Mouse (Mus musculus) erythroblast, adult 5-6 weeks (primary cell): ENCODE data around the gene Selplg. TPM values are rescaled to one million over a fixed set of nuclear protein-coding genes. Genes with fewer than 3 reads are reported as not detected.

Source experiments
- ATAC-seq: replicated peaks from 2 replicates; pipeline ENCODE4 v1.8.0; 2016; ENCODE audit warnings: moderate number of reproducible peaks, mild to moderate bottlenecking, moderate TSS enrichment, inconsistent platforms; ENCODE audit not compliant: poor library complexity, low FRiP score, severe bottlenecking
- total RNA-seq, 2 experiments: library from RNA; stranded (forward) in 1 of 2; stranded (reverse) in 1 of 2; fragments of 150-400 nt in 1 of 2; fragments of 200-764, 138-1000 nt in 1 of 2; gene quantifications; 2 replicates each; pipeline versions ENCODE4 v1.2.3 to v1.2.4; 2015 to 2017; ENCODE audit warnings: low replicate concordance in 2 of 2

Selplg gene
- total RNA-seq, 2 experiments from 2014 or later, result 34.8 to 85.1 TPM

DNA sequence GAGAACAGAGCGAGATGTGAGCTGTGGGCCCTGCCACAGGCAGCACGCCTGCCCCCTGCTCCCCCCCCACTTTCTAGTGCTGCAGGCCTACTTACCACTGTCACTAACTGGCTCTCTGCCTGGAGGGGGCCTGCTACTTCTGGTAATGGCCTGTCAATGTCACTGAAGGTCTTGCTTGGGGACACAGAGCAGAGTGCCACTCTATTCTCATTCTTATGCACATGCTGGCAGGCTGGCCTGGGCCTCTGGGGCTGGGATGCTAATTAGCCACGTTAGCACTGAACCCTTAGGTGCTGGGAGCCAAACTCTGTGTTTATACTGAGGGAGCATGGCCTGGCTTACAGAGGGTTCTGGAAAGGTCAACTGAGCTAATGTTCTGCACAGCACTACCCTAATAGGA lies 23.3 kb upstream of the Selplg start:
- ATAC-seq, result no peak

DNA sequence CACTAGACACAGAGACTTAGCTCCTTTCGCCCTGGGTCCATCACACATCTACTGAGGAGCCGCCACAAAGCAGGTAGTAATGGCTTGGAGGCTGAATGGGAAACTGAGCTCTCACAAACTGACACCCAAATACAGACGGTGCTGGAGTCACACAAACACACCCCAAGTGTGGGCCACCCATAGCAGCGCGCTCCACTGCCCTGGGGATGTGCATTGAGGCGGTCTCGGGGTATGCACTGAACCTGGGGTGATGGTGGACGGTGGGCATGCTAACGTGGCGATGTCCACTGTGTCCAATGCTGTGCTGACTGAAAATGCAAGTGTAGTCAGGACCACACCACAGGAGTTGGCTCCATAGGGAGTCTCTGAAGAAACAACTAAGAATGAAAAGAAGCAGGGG lies 22.7 kb upstream of the Selplg start:
- ATAC-seq, result no peak

DNA sequence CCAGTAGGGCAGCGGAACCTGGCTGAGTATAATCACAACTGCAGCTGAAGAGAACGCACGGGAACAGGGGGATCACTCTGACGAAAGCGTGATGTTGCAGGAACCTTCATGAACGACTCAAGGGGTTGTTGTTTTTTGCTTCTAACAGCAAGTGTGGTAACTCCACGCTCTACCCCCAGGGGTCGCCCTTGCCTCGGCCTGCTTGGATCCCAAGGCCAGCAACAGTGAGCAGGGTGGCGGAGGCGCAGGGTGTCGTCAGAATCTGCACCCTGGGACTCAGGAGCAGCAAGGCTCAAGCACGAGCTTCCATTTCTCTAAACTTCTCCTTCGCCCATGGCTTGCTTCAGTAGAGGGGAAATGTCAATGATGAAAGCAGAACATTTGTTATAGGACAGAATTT lies 22.1 kb upstream of the Selplg start:
- ATAC-seq, result peak; percentile 82

DNA sequence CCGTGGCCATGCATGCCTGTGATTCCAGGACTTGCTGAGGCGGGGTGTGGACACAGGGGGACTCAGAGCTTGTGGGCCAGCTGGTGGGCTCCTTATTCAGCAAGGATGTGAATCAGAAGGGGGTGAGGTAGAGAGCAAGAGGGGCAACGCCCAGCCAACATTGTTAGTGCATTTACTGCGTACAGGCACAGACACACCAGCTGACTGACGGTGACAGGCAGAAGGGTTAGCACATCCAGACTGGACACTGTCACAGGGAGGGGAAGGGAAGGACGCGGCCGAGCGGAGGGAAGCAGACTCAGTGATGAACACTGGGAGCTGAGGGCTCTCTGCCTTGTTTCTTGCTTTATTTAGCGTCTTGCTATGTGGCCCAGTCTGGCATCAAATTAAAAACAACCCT lies 21.1 kb upstream of the Selplg start:
- ATAC-seq, result no peak

DNA sequence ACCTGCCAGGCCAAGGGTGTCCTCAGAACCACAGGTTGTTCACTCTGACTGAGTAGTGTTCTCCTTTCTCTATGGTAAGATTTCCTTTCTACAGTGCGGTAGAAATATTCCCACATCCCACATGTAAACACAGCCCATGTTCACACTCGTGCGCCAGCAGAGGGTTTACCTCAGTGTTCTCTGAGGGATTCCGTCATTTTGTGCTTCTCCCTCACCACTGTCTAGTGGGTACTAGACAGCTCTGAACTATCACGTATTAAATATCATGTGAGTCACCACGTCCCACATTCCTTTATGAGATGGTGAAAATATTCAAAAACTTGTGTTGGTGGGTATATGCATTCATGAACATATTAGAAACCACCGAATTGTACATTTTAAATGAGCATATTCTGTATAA lies 20.0 kb upstream of the Selplg start:
- no peak for ATAC-seq

DNA sequence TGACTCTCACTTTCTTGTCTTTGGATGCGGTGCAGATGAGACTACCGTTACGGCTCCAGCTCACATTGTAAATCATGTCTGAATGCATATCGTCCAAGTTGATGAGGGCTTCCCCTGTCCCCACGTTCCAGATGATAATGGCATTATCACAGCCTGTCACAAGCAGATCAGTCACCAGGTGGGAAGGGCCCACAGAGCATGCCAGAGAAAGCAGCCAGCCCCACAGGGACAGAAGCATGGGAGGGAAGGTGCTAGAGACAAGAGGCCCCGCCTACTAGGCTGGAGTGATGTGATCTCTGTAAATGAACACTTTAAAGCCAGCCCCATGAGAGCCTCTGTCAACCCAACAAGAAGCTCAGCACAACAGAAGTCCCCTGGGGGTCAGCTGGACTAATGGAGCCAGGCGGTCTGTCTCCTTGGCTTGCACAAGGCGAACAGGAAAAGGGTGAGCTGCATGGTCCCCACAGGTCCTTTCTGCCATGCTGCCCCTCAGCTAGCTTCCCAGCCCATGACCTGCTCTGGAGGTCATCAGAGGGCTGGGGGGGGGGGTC lies 18.3 kb upstream of the Selplg start:
- no peak for ATAC-seq

DNA sequence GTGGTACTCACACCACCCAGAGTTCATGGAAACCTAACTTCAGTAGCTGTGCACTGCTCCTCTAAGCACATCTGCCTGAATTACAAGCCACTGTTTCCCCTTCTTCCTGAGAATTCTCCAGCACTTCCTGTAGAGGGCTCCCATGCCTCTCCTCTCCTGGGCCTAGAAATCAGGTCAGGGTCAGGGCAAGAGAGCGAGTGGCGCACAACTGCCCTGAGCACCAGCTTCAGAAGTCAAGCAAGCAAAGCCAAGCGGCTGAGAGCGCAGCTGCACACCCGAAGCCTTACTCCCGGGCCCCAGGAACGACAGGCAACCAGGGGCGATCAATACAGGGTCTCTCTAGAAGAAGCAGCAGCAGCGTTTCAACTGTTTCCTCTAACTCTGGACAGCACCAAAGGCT lies 15.2 kb upstream of the Selplg start:
- ATAC-seq, result no peak

DNA sequence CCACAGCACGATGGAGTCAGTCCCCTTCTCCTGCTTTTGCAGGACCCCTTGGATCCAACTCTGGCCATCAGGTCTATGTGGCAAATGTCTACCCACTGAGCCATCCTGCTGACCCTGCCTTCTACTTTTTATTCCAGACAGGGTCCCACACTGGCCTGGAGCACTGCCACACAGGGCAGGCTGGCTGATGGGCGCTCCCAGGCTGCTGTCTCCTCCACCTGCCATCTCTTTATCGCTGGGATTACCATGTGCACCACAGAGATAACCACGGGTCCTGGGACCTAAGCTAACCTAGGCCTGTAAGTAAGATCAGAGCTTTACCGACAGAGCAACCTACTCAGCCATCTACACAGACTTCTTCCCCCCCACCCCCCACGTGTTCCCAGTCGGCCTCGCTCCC lies 14.2 kb upstream of the Selplg start:
- peak; percentile 87 for ATAC-seq

DNA sequence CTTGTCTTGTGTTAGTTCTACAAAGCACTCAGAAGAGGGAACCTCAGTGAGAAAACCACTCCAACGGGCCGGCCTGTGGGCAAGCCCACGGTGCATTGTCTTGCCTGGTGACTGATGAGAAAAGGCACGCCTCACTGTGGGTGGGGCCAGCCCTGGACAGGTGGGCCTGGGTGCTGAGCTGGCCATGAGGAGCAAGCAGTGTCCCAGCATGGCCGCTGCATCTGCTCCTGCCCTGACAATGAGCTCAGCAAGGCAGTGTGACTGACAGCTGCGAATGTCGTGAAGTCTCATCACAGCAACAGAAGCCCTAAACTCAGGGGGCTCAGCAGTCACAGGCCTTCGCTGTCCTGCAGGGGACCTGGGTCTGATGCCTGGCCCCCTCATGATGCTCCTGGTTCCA lies 13.2 kb upstream of the Selplg start:
- no peak for ATAC-seq

DNA sequence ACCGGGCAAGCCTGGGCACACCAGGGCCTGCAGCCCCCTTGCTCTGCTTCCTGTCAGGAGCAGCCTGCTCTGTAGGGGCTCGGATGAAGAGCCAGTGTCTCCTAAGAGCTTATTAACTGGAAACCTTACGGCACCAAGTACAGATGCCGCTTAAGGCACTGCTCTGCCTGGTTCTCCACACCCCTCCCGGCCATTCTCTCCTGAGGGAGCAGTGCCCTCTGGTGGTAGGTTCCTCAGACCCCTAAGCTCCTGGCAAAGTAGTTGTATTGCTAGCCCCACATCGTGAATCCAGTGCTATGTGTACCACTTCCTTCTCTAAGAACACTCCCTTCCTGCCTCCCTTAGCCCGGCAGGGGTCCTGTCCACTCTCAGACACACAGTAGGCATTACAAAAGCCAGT lies 12.3 kb upstream of the Selplg start:
- ATAC-seq, result peak; percentile 45

DNA sequence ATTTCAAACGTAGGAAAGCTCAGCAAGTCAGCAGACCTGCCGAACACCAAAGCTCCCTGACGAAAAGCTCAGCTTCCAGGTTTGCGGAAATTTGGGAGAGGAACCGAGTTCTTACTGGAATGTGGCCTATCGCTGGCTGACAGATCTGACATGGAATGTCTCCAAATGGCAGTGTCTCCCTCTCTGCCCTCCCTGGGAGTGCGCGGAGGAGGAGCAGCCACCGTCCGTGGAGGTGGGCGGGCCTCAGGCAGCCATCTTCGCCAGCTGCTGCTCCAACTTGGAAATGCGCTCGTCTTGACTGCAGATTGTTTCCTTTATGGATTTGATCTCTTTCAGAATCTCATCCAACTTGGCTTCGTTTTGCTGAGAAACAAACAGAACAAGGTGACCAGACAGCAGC lies 11.7 kb upstream of the Selplg start:
- no peak for ATAC-seq

DNA sequence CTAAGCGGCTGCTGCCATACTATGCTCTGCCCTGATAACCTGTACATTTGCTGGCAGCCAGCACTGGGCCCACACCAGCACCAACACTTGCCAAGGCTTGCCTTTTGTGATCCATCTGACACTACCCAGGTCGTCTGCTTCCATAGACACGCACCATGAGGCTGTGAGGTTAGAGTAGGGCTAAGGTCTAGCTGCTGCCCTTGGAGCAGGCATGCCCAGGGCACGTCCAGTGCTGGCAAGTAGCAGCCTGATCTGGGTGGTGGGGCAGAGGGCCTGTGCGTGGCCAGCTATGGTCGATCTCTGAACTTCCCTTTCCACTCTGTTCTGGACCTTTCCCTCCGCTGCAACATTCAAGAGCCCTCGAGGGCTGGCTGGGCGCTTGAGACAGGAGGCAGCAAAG lies 10.5 kb upstream of the Selplg start:
- ATAC-seq, result no peak

DNA sequence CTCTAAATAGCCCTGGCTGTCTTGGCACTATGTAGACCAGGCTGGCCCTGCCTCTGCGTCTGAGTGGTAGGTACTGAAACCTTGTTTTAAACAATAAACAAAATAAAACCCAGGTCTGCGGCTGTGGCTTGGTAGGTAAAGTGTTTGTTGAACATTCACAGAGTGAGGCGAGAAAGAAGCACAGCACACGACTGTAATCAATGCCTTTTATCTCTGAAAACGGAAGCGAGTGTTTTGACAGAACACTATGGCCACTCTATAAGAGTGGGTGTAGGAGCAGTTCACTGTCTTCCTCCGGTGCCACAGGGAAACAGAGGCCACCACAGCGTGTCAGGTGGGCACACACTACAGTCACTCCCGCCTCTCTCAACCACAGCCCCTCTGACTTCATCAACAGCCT lies 9.8 kb upstream of the Selplg start:
- no peak for ATAC-seq

DNA sequence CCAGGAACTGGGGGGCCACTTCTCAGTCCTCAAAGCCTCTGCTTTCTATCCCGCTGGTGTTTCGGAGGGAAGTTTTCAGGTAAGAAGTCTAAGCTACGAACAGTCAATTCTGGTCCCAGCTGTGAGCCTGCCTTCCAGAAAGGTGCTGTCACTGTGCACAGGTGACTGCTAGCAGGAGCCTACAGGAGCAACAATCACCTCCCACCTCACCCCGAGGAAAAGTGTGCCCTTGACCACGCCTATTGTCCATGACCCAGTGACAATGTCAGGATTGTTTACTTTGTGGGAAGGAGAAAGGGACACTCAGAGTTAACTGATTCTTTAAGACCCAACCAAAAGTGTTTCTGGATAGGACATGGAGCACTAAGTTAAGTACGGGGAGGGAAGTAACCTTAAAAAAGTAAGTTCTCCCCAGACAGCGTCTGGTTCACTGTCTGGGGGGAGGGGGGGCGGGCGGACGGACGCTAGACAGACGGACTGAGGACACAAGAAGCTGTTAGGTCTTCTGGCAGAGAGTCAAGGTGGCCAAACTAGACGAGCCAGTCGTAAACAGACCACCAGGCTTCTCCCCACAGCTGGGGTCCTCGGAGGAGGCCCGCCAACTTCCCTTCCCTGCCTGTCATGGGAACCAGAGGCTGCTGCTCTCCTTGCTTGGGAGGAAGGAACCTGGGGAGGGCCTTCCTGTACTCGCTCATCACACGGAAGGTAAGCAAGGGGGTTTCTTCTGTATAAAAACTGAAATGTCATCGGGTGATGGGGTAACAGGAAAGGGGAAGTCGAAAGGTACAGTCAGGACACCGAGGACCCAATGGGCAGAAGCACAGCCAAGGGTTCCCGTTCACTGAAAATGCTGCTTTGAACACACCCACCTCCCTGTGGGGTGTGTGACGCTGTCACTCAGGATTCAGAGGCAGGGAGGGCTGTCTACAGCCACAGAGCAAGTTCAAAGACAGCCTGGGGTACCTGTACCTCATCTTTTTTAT lies 9.1 kb upstream of the Selplg start:
- no peak for ATAC-seq

DNA sequence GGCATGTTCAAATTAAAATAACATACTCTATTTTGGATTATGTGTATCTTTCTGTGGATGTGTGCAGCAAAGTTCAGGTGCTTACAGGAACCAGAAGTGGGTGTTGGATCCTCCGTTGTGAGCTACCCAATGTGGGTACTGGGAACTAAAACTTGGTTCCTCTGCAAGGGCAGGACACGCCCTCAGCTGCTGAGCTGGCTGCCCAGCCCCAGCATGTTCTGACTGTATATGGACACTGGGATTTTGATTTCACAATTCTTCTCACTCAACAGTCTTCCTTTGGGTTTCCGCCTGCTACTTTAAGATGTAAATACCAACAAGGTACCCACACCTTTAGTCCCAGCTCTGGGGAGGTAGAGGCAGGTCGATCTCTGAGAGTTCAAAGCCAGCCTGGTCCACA lies 8.0 kb upstream of the Selplg start:
- no peak for ATAC-seq

DNA sequence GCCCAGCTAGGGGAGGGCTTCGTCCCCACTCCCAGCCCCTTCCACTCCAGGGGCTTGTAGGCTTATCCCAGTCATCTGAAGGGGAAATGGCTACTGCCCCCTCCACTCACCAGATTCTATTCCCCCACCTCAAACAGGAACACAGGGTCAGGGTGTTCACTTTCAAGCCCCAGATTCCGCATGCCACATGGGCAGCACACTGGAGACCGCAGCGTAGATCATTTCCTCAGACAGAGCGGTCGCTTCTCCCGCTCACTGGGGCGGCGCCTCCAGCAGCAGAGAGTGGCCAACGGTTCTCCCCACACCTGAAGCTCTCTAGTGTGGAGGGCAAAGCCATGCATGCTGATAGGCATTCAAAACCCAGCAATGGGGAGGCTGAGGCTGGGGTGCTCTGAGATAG lies 4.5 kb upstream of the Selplg start:
- no peak for ATAC-seq

DNA sequence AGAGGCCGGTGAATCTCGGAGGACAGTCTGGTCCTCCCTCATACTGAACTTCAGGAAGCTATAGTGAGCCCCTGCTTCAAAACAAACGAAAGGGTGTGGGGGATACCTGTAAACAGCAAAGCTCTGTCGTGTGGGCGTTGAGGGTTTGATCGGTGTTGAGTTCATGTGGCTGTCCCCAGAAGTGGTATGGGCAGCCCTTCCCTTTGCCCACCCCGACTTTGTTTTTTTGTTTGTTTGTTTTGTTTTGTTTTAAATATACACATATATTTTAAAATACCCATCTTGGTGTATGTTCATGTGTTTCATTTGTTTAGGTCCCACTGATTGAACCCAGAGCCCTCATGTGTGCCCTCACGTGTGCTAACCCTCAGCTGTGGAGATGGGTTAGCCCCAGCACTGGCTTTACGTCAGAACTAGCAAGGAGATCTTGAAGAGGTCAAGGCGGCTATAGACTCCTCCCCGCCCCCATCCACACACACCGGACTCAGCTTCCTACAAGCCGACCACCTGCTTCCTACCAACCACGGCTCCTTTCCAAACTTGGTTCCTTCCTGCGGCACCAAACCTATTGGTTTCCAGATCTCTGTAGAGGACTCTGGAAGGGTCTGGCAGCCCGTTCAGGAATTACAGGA lies 988 bp upstream of the Selplg start:
- ATAC-seq, result no peak

DNA sequence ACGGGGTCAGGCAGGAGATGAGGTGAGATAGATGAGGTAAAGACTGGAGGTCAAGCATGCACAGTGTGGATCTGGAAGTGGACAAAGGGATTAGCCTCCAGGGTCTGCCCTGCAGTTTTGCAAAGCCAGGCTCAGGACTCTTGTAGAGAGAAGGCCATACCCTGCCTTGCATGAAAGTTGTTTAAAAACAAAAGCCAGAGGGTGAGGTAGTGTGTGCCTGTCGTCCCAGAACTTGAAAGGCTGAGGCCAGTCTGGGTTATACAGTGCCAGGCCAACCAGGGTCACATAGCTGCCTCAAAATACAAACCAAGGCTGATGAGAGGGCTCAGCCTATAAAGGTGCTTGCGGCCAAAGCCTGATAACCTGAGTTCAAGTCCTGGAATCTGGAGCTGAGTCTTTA lies 703 bp downstream of the Selplg start:
- ATAC-seq, result no peak

DNA sequence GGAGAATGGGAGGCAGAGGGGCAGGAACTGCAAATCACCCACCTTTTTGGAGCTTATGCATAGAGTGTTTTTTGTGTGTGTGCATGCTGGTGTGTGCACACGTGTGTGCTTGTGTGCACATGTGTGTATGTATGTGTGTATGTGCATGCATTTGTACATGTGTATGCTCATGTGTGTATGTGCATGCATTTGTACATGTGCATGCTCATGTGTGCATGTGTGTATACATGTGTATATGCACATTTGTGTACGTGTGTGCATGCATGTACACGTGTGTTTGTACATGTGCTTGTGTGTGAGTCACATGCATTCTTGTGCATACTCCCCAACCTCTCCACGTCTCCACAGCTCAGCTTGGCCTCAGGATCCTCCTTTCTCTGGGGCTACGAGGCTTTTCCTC lies 1.6 kb downstream of the Selplg start:
- ATAC-seq, result no peak

DNA sequence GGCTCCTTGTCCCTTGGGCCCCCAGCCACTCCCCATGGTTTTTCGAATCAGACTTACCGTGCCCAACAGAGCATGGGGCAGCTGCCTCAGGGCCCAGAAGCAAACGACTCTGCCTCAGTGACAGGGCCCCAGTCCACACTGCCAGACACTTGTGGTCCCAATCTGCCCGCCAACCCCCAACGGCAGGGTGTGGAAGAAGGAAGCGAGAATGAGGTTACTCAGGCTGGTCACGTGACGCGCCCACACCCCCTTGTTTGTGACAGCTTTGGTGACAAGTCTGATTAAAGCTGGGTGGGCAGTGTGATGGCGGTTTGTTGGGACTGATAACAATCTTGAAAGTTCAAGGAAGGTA lies 2.2 kb downstream of the Selplg start:
- ATAC-seq, result peak; percentile 27; the same call in 1 of the 2 replicates

DNA sequence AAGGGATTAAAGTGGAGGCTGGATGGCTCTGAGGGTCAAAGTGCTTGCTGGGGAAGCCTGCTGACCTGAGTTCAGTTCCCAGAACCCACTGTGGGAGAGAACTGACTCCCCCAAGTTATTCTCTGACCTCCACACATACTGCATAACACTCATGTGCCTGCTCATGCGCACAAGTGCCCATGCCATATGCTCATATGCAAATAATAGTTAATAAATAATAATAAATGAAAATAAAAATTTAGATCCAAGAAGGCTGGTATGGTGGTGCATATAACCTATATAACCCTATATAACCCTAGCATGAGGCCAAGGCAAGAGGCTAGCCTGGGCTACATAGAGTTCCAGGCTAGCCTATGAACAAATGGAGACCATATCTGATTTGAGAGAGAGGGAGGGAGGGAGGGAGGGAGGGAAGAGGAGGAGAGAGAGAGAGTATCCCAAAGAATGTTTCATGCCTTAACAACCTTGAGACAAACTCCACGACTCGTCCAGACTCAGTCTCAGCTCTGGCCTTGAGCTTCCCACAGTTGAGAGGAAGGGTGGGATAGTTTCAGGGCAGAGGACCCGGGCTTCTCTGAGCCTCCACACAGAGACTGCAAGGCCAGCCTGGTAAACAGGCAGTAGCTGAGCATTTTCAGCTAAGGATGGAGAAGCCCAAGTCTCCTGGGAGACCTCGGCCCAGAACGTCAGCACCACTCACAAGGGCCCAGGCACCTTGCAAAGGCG lies 2.7 kb downstream of the Selplg start:
- no peak for ATAC-seq
